Mouse (Mus musculus) central nervous system, embryonic 18 days (tissue): Measurements from ENCODE around the gene Cenps. TPM values are rescaled to one million over a fixed set of nuclear protein-coding genes. Genes with fewer than 3 reads are reported as not detected.

Source experiments
- polyA plus RNA-seq: library from polyadenylated mRNA; depleted of rRNA; stranded (reverse); fragments of >200 nt; gene quantifications from 2 replicates; pipeline ENCODE4 v1.2.3, GENCODE M21; 2012; rRNA removed

Cenps gene
- 16.3 and 17.9 TPM in 2 replicates for polyA plus RNA-seq

GRCm38 (mm10) chr4:149136982-149137770, at the start of gene Cenps:
Gene Cenps, minus strand, starts transcription at chr4:149137629.

GRCm38 (mm10) chr4:149166215-149166946, 29.0 kb upstream of the Cenps start, which contains the start of gene Pgd:
Gene Pgd, minus strand, starts transcription at chr4:149166771.

GRCm38 (mm10) chr4:149126663-149127062, 10.8 kb downstream of the Cenps start, which contains the start of gene Cort:
Gene Cort, minus strand, starts transcription at chr4:149126763.

GRCm38 (mm10) chr4:149103875-149104561, 33.4 kb downstream of the Cenps start, which contains the start of gene Dffa:
Gene Dffa, plus strand, starts transcription at chr4:149104146.

GRCm38 (mm10) chr4:149099369-149100017, 37.9 kb downstream of the Cenps start, which contains the start of gene Pex14:
Gene Pex14, minus strand, starts transcription at chr4:149099876.

Other genes starting within 250 kb of the Cenps start
- 26.7 and 30.2 TPM in 2 replicates for gene Pex14, start 37.8 kb downstream of the Cenps start, polyA plus RNA-seq
- 29.5 and 31.8 TPM in 2 replicates for gene Dffa, start 33.5 kb downstream of the Cenps start, polyA plus RNA-seq
- gene Cort, start 10.9 kb downstream of the Cenps start, polyA plus RNA-seq = 1.9 and 2.0 TPM in 2 replicates
- gene Pgd, start 29.1 kb upstream of the Cenps start, polyA plus RNA-seq = 85.9 and 86.4 TPM in 2 replicates
- gene Kif1b, start 170.1 kb upstream of the Cenps start, polyA plus RNA-seq = 183 and 189 TPM in 2 replicates